Mouse (Mus musculus) left cerebral cortex, postnatal 14 days (tissue): ENCODE data around the gene Kat5. TPM values are rescaled to one million over a fixed set of nuclear protein-coding genes. Genes with fewer than 3 reads are reported as not detected.

ENCODE experiments used
- DNase-seq, 2 experiments: peaks; one replicate each; pipeline ENCODE4 v3.0.0; 2021 to 2022; ENCODE audit warnings: low spot score in 2 of 2, mixed read lengths in 1 of 2
- intact Hi-C: fragments of 180-260 bp; cut with DNase I; formaldehyde crosslinking; loops from one replicate; pipeline ENCODE4 v1.15.1; 2025
- total RNA-seq, 2 experiments: library from RNA; stranded (reverse); gene quantifications; 2 replicates each; pipeline ENCODE4 v1.2.3; 2021

Gene Kat5
- total RNA-seq, 2 experiments from 2014 or later: 76.1 to 81.7 TPM

DNA sequence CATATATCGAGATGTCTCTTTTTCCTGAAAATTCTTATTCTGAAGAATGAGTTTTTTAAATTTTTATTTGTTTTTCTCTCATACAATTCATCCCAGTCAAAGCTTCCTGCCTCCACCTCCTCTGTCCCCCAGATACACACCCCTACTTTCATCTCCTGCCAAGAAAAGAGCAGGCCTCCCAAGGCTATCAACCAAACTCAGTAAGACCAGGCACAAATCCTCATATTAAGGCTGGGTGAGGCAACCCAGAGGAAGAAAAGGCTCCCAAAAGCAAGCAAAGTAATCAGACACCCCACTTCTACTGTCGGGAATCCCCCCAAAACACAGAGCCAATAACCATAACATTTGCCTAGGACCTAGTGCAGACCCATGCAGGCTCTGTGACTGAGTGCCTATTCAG, 28.0 kb downstream of the Kat5 start:
- DNase-seq: no peak
- intact Hi-C loops: no loop called here

DNA sequence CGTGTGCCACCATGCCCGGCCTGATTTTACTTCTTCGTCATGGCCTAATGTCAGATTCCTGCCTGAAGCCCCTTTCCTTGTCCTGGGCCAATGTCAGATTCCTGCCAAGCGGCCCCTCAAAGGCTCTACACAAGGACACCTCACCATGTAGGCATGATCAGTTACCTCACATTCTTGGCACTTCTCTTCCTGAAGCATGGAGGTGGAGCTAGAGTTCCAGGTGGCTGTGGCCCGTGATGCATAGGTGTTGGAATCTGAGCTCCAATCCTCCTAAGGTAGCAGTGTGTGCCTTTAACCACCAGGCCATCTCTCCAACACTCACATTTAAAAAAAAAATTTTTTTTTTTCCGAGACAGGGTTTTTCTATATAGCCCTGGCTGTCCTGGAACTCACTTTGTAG, 29.3 kb downstream of the Kat5 start:
- no peak for DNase-seq
- intact Hi-C loops: no loop called here

DNA sequence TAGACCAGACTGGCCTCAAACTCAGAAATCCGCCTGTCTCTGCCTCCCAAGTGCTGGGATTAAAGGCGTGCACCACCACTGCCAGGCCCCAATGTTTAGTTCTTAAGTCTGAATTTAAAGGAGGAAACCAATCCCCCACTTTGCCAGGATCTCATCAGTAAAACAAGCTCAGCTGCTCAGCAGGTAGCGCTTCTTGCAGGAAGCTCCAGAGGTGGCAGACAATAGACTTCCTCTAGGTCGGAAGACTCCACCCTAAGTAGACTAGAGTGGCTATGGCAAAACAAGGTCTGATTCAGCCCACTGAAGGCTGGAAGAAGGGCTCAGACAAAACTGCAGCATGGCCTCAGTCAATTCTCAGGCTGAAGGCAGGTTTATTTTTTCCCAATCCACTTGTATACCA, 30.1 kb downstream of the Kat5 start:
- intact Hi-C loops: no loop called here
- DNase-seq: no peak

DNA sequence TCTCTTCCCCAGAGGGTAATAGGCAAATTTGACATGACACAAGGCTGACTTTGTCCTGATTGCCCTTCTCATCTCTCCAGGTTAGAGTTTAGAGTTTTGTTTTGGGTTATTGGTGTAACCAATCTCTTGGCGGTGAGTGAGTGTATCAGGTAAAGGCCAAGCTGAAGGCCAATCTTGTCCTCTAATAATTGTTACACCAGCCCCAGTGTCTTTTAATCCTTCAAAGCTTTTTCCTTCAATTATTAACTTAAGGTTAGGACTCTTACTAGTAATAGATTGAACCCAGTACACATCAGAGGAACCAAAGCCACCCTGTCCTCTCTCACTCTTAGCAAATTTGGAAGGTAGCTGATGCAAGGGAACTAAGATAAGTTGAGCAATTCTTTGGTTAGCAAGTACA, 34.7 kb downstream of the Kat5 start:
- intact Hi-C loops: no loop called here
- DNase-seq: no peak

DNA sequence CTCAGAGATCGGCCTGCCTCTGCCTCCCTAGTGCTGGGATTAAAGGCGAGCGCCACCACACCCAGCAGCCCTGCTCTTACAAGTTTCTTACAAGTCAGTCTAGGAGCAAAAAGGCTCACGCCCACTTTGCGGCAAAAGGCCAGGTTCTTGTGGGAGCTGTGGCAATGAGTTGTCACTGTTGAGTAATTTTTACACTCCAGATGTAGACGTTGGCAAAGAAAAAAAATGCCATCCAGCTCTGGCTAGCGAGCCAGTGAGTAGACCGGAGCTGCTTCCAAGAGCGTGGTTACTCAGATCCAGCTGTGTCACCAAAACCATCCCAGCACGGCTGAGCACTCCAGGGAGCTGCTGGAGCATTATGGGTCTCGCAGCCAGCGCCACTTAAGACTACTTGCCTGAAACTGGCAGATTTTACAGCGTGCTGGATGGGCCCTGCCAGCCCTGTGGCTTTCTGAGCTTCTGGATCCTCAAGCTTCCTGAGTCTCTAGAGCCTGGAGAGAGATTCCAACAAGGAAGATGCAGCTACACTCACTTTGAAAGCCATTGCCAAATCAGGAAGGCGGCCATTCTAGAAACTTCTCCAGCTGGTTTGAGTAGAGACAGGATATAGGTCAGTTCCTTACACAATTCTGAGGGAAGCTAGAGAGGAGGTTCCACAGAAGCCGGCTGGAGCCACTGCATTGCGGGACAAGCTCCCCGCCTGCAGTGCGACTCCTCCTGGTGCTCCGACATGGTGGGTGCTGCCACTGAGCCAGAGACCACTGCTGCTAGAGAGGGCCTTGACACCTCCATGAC, 37.5 kb downstream of the Kat5 start:
- DNase-seq: peak; percentile 59 to 81
- intact Hi-C loops: no loop called here

DNA sequence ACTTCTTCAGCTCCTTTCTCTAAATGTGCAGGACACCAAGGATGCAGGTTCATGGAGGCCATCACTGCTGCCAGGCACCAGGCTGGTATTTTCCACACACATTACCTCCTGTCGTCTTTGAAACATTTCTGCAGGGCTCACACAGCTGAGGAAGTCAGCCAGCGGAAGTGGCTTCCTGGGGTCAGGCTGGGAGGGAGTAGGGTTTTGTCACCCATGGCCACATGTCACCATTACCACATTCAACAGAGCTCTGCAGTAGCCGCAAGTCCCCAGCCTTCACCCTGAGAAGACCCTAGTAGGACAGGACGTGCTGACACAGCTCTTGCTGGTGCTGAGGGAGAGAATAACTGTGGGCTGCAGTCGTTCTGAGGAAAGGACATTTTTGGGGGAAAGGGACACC, 38.2 kb downstream of the Kat5 start:
- no peak for DNase-seq
- intact Hi-C loops: no loop called here

DNA sequence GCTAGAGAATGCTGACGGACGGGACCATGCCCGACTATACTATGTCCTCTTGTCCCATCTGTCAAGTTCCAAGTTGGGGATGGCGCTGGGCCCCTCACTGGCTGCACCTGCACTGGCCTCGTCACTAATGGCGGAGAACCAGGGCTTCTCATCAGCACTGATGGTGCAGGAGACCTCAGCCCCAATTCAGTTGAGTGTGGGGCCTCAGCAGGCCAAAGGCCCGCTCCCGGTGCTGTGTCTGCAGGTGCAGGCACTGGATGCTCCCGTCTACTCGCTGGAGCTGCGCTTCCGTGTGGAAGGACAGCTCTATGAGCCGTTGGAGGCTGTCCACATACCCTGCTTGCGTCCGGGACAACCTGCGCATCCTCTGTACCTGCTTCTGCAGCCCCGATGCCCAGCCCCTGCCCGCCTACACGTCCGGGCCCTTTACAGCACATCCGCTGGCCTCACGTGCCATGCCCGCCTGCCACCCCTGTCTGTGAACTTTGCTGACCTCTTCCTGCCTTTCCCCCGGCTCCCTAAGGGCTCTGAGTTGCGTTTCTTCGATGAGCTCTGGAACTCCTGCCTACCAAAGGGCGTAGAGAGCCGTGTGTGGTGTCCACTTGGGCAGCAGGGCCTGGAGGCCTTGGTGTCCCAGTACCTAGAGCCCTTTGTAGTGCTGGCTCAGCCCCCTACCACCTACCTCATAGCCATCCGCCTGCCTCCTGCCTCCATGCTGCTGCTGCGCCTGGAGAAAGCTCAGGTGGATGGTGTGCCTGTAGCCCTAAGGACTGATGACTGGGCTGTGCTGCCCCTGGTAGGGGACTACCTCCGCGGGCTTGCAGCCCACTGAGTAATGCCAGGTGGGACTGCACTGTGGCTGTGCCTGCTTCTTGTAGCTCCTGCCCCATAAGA, 39.4 kb downstream of the Kat5 start:
- no peak for DNase-seq
- intact Hi-C loops: no loop called here

DNA sequence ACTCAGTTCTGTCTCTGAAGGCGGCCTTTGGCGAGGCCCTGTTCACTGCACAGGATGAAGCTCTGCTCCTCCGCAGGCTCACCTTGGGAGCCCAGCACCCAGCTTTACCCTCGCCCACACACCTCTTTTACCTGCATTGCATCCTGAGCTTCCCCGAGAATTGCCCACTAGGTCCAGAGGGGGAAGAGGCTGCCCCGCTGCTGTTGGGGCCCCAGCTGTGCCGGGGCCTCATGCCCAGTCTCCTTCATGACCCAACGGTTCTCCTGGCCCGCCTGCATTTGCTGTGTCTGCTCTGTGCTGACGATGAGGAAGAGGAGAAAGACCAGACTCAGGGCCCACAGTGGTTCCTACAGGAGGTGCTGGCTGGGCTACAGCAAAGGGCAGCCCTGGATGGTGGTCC, 40.5 kb downstream of the Kat5 start:
- DNase-seq: no peak
- intact Hi-C loops: loop anchor here (5.0 to 10.0 kb wide), 2 partner anchors 107 to 135 kb away; partner anchors contain the start of gene Fibp

DNA sequence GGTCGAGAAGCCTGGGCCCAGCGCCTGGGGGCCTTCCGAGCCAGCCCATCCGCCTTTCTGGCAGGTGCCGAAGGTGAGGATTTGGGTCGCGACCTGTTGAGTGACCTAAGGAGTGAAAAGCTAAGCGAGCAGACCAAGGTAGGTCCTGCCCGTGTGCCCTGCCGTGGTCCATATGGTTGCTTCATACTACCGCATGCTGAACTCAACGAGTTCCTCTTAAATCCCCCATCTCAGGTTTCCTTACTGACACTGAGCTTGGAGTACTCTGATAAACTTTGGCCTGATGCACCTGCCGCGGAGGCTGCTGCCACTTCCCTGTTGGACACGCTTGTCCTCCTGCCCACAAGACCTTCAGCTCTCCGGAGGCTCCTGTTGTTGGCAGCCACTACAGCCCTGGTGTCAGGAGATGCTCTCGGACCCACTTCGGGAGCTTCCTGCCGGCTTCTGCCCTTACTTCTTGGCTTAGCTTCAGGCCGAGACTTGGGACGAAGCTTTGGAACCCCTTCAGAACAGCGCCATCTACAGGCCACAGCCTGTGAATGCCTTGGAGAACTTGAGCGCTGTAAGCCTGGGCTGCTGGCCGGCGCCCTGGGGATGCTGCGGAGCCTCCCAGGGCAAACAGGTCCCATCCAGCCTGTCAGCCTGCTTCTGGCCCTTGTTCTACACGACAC, 41.4 kb downstream of the Kat5 start:
- DNase-seq: peak; percentile 82 to 85
- intact Hi-C loops: loop anchor here (1.0 to 10.0 kb wide), 3 partner anchors 39 to 134 kb away; partner anchors contain the start of gene Fibp

DNA sequence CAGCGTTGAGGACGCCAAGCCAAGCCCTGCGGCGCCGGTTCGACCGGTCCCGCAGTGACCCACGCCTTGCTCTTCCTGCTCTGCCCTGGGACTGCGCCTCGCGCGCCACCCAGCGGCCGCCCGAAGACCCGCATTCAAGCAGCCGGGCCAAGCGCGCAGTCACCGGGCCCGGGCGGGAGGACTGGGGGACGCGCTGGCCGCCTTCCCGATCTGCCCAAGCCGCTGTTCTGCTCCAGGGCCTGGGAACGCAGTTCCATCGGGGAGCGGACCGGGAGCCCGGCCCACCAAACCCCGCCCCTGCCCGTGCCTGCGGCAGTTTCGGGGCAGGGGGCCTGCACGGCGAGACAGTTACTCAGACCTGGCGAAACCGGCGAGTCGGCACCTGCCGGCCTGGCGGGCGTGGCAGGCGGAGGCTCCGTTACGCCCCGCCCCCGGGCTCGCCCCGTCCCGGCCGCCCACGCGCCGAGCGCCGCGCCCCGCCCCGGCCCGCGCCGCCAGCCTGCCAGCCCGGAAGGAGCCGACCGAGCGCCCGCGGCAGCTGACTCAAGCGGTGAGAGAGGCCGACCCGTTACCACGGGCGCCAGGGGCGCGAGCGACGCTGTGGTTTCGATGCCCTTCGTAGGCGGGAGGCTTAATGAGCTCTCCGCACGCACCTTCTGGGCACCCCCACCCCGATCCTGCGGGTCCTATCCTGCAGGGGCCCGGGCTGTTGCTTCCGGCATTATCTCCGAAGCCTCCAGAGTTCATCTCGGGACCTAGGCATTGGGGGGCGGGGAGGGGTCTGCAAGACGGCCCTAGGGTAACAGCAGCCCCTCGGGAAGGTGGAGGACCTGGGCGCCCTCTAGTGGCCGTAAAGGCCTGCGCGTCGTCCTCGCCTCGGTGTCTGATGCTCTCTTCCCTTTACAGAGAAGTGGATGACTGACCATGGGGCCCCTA, 42.2 kb downstream of the Kat5 start, which contains the start of gene Ap5b1:
Gene Ap5b1 (plus strand): TSS at position 492 of the 936 bp plus-strand sequence.
- DNase-seq: peak; percentile 85 to 89
- intact Hi-C loops: loop anchor here (1.0 to 10.0 kb wide), 3 partner anchors 39 to 133 kb away; partner anchors contain the start of gene Fibp

DNA sequence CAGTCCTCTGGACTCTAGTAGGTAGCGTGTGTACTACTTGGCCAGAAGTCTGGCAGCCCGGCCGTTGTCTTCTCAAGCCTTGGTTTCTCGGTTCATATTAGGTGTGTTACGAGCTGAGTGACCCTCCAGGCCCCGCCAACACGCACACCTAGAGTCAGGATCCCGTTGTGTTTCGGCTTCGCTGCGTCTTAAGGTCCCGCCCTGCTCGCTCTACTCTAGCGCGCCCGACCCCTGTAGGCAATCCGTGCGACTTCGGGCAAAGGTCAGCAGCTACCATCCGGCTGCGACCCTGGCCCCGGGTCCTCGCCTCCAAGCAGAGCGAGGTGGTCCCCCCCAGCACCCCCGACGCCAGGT, 42.9 kb downstream of the Kat5 start:
- intact Hi-C loops: loop anchor here (5.0 to 10.0 kb wide), 2 partner anchors 105 to 132 kb away; partner anchors contain the start of gene Fibp
- no peak for DNase-seq

DNA sequence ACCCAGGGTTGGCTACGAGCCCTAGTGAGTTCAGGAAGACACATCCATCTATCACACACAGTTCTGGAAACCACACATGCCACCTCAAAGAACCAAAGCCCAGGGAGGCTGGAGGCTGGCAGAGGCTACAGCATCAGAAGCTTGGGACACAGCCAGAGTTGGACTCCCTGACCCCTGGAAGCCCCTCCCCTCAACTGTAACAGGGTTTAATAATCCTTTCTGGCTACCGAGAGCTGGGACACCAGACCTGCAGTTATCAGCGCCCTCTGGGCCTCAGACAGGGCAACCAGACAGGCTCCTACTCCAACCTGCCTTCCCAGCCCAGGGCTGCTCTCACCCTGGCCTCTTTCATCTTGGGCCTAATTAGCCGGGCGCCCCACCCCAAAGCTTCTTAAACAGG, 43.7 kb downstream of the Kat5 start:
- intact Hi-C loops: loop anchor here (5.0 to 10.0 kb wide), 2 partner anchors 104 to 132 kb away; partner anchors contain the start of gene Fibp
- no peak for DNase-seq

DNA sequence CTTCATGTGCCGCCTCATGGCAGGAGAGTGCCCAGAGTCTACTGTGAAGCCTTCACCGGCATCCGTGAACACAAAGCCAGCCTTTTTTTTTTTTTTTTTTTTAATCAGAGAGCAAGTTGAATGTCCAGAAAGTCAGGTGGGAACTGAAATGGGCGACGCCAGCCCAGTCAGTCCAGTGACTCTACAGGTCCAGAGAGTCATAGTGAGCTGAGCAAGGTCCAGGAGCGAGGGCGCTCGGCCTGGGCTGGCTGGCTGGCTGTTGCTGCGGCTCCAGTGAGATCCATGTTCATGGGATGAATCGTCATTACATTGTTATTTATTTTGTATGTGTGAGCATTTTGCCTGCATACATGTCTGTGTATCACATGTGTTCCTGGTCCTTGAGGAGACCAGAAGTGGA, 47.3 kb downstream of the Kat5 start:
- intact Hi-C loops: loop anchor here (10.0 kb wide), 1 partner anchor 128 kb away; no protein-coding TSS in a partner anchor
- DNase-seq: no peak

DNA sequence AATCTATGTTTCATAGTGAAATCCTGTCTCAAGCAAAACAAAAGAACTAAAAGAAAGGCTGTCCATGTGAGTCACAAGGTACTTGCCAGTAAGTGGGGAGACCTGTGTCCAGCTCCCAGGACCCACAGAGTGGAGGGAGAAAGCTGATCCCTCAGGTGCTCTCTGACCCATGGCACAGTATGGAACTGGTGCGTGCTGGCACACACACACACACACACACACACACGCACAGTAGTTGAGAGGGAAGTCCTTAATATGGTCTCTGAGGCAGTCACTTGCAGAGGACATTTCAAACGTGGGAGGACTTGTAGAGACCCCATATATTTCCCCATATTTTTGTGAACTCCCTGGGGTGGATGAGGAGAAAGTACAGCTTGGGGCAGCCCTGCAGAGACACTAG, 48.2 kb downstream of the Kat5 start:
- DNase-seq: no peak
- intact Hi-C loops: loop anchor here (10.0 kb wide), 1 partner anchor 127 kb away; no protein-coding TSS in a partner anchor

DNA sequence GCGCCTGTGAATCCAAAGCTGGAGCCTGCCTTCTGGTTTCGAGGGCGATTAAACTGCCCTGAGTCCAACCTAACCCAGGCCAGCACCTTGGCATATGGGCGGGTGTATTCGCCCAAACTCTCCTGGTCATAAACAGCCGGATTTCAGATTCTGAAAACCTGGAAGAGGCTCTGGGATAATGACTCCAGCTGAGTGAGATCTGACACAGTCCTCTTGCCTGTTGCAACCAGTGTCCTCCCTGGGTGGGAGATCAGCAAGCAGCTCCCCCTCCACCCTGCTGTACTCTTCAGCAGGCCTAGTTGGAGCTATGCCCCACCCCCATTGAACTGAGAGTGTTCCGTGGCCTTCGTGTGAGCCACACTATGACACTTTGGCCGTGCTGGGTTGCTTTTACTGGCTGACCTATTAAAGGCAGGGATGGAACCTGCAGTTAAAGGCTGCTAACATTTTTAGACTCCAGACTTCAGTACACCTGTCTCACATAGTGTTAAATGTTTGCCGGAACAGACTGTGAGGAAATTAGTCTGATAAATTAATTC, 48.7 kb downstream of the Kat5 start:
- intact Hi-C loops: loop anchor here (10.0 kb wide), 1 partner anchor 127 kb away; no protein-coding TSS in a partner anchor
- DNase-seq: no peak

DNA sequence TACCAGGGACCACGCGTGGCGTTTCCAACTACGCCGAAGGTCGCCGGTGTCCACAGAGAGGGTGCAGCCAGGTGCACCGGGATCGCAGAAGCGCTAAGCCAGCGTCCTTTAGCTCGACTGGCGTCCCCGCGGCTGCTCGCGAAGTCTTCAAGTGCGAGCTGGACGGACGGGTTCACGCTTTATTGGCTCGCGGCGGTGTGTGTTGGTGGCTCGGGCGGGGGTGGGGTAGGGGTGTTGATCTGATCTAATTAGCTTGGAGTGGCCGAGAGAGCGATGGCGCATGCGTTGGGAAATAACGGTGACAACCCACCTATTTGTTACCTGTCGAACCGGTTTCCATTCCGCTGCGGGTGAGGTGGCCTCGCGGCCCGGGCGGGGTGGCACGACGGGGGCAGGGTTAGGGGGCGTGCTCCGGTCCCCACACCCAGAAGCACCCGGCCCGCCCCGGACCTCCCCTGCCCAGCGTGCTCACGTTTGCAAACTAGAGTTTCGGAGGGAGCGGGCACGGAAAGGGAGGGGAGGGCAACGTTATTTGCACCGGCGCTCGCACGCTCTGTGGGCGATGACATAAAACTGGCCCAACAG, 49.5 kb downstream of the Kat5 start, which contains the start of gene Ovol1:
Gene Ovol1 (minus strand): TSS at position 190 of the 585 bp plus-strand sequence.
- intact Hi-C loops: loop anchor here (10.0 kb wide), 1 partner anchor 126 kb away; no protein-coding TSS in a partner anchor
- no peak for DNase-seq

DNA sequence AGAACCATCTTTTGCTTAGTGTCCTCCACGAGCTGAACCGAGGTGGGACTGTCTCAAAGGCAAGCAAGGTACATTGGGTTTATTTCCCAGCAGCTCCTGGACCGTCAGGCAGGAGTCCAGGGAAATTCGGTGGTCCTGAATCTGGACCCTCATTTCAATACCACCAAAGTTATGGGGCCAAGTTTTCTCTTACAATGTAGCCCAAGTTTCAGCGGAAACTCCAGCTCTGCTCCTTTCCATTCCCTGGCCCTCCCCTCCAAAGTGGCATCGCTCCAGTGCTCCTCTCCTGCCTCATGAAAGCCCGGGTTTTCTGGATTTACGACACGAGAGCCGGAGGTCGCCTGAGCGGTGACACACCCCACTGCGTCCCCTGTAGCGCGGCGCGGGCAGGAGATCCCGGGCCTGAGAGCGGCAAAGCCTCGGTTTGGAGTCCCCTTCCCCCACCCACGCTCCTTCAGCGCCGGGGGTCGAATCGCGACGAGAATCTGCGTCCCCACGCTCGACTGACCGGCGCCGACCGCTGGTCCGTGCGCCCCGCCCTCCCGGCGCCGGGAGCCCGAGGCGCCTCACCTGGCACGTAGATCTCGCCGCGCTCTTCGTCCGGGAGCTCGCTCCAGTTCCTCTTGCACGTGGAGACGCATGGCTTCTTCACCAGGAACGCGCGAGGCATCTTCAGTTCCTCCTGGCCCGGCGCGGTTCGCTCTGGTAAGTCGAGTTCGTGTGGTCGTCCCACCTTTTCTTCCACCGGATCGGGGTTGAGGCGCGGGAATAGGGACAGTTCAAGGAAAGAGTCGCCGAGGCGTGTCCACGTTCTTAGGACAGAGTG, 50.2 kb downstream of the Kat5 start:
- intact Hi-C loops: loop anchor here (10.0 kb wide), 1 partner anchor 125 kb away; no protein-coding TSS in a partner anchor
- no peak for DNase-seq
